Mouse (Mus musculus) right cerebral cortex, postnatal 25 days (tissue): ENCODE measurements at regions not wholly inside any gene's neighbourhood (a gene's known extent, or its start where the extent isn't known, plus 50 kb on each side); places are given as distances from the start of the nearest gene placed in this dataset.

Experiments used
- DNase-seq: peaks from one replicate; pipeline ENCODE4 v3.0.0; 2022

DNA sequence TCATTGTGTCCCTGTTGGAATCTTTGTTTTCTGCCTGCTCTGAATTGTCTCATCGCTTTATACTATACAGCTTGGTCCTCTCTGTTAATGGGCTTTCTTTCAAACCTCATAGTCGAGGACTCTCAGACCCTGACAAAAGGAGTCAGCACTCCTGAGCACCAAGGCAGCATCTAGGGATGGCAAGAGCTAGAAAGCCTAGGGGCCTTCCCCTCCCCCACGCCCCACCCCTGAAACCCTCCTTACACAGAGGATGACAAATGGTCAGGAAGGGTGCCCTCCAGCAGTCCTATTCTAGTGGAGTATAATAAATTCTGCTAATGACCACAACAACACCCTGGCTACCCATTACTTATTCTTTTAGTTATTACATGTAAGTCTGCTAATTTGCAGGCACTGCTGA, 74.4 kb downstream of the Tbx19 start:
- DNase-seq, result no peak

GRCm38 (mm10) chr1:165084753-165085152, 75.8 kb downstream of the Tbx19 start:
- no peak for DNase-seq

DNA sequence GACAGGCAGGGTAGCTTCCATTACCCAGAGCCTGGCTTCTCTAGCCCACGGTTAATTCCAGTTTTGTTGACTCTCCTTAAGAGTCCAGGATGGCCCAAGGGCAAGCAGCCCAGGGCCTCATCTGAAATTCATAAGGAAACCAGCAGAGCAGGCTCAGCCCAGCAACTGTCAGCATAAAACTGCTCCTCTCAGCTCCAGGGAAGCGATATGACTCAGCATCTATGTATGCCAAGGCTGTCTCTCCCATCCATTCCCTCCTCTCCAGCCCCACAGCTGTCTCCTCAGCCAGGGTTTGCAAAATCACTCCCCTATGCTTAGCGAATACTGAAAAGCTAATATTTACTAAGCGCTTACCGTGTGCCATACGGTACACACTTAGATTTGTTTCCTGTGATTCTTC, 76.4 kb downstream of the Tbx19 start:
- DNase-seq, result peak; percentile 65

GRCm38 (mm10) chr1:165080351-165080750, 80.2 kb downstream of the Tbx19 start:
- no peak for DNase-seq

- no peak for DNase-seq
Observed at GRCm38 (mm10) chr1:165077313-165077712, 83.3 kb downstream of the Tbx19 start.

GRCm38 (mm10) chr1:165075301-165076082, 85.1 kb downstream of the Tbx19 start:
- peak; percentile 83 for DNase-seq

GRCm38 (mm10) chr1:165071831-165072491, 88.6 kb downstream of the Tbx19 start:
- peak; percentile 31 for DNase-seq

DNA sequence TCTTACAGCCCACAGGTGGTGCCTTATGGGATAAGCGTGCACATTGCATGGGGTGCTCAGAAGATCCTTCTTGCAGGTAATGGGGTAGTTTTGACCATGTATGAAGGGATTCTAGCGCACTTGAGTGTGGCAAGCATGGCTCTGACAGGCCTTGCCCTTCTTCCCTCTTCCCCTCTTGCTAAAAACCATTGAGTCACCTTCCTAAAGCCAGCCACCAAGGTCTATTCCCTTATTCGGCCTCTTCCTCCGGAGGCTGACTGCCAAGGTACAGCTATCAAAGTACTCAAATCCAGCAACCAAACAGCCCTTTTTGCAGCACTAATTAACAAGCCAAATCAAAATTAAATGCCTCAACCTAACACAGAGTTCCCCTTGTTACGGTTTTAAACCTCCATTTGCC, 95.6 kb downstream of the Tbx19 start:
- DNase-seq, result no peak

GRCm38 (mm10) chr1:165062813-165063492, 97.6 kb downstream of the Tbx19 start:
- DNase-seq, result no peak

DNA sequence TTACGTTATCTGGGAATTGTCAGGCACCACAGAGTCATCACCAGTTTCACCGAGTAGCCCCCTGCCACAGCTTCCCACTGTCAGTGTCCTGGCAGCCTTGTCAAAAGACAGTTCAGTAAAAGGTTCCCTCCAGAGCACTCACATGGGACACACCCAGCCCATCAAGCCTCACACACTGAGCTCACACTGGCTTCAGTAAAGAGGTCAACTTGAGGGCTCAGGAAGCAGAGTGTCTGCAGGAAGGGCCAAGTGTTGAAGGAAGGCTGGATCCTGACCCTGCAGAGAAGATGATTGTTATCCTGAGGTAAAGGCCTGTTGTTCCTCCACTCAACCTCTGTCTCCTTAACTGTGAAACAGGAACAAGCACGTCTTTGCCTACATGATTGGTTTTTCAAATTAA, 99.2 kb downstream of the Tbx19 start:
- DNase-seq, result no peak

DNA sequence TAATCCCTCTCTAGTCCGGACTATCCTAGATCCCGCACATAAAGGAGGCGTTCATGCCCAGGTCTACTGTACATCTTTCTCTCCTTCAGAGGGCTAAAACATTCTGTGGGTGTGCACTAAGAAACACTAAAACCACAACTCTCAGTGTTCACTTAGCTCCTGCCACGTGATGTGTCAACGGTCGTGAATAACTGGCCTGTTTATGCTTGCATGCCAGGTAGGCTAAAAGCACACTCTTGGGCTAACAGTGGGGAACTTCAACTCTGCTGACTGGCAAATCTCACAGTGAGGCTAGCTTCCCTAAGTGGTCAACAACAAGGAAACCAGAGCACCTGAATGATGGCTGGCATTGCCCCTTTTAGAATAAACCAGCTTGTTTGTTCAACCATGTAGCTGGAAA, 106.3 kb downstream of the Tbx19 start:
- no peak for DNase-seq

DNA sequence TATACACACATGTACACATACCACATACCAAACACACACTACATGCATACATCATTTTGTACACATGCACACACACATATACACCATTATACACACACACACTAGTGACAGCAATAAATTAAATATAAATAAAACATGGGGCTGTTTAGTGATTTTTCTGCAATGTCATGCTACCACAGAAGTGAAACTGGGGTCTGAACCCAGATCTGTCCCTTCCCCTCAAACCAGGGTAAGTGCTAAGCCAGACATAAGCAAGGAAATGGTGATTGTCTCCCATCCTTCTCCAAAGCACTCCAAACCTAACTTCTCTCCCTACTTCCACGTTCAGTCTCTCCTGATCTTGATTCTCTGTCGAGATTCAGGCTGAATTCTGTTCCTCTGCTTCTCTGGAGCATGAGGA, 109.3 kb downstream of the Tbx19 start:
- no peak for DNase-seq

DNA sequence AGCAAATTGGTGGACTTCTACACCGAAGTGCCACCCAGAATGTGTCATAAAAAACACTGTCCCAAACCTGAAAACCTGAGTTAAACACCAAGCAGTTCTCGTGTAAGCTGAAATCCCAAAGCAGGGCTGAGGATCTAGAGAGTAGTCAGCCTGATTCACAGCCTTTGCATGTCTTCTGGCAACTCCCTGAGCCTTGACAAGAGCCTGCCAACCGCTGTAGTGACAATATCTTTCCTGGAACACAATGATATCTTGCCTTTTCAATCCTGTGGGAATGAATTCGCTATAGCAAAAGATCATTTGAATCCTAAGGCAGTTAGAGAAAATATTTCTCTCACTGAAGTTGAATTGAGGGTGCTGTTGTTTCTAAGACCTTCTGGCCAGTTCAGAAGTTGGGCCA, 110.4 kb downstream of the Tbx19 start:
- DNase-seq, result no peak

DNA sequence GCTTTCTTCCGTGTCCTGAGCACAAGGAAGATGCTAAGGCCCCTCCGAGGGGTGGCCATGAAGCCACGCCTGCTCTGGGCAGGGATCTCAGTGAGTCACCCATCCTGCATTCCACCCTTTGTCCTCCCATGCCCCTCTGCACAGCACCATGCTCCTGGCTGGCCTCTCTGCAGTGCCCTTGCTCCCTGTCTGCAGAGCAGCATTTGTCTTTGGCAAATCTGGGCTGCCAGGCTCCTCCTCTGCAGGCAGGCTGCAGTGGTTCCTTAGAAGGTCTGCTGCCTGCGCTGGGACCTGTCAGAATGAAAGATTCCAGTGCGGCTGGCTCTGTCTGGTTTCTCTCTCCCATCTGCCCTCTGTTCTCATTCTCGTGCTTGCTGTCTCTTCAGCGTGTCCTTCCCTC, 111.3 kb upstream of the Xcl1 start:
- peak; percentile 42 for DNase-seq

- DNase-seq, result no peak
Observed at GRCm38 (mm10) chr1:165046056-165046455, 110.7 kb upstream of the Xcl1 start.

DNA sequence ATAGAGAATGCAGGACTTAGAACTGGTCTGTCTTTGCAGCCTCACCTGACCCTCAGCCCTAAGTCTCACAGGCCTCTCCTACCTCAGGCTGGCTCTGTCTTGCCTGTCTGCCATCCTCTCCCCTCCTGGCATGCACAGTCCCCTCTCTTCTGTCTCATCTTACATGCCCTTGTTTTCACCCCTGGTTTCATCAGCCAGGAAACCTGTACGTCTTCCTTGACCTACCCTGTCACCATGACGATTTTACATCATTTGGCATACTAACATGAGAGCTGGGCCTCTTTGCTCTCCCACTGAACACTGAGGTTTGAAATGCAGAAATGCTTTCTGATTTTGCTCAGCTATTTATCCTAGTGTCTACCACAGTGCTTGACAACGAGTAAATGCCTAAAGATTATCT, 108.0 kb upstream of the Xcl1 start:
- DNase-seq, result no peak

GRCm38 (mm10) chr1:165042105-165042504, 106.8 kb upstream of the Xcl1 start:
- no peak for DNase-seq

- DNase-seq, result no peak
Observed at GRCm38 (mm10) chr1:165036631-165037030, 101.3 kb upstream of the Xcl1 start.

DNA sequence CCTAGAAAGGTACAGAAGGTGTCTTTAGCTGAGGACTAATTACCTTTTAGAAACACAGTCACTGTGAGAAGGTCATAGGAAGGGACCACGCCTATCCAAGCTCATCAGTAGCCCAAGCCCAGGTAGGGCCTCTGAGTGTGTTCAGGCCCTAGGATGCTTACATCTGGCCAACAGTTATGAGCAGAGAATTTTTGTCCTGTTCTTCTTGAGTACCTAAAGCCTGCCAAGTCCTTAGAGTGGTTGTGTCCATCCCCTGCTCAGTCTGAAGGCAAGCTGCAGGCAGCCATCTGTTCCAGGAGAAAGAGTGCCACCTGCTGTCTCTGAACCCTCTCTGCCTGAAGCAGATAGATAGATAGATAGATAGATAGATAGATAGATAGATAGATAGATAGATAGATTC, 100.3 kb upstream of the Xcl1 start:
- peak; percentile 54 for DNase-seq

GRCm38 (mm10) chr1:165020960-165021563, 85.7 kb upstream of the Xcl1 start:
- DNase-seq, result no peak

DNA sequence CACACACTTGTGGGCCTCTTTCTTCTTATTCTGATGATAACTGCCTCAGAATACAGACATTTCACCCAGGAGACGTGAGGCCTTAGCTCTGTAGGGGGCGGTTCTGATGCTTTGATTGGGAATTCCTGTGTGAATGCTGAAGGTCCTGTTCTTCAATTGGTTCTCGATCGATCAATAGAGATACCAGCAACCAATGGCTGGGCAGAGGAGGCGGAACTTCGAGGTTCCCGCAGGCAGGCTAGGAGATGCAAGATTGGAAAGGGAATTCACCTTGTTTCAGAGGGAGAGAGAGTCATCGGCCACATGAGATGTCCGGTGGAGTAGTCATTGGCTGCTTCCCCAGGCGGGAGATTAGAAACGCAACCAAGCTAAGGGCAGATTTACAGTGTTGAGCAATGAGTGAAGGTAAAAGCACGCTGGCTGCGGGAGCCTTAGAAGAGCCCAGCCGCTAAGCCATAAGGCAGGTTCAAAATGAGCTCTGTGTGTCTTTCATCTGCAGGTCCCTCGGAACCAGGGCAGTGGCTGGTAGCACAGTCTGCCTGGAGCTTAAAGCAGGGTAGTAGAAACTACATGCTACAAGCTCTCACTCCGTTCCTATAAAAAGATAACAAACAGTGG, 83.5 kb upstream of the Xcl1 start:
- peak; percentile 63 for DNase-seq

DNA sequence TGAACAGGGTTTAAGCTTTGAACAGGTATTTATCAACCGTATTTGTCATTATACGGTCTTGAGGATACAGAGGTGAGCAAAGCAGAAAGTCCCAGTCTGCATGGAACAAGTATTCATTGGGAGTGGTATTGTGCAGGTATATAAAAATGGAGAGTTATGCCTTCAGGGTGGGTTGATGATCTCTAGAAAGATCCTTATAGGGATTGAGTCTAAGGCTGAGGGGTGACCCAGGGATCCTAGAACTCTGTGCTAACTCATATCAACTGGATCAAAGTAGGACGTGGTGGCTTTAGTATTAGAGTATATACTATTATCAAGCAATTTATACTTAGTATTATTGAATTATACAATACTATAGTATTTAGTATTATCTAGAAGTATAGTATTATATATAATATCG, 82.9 kb upstream of the Xcl1 start:
- DNase-seq, result no peak

- DNase-seq, result peak; percentile 4
Observed at GRCm38 (mm10) chr1:165017793-165018192, 82.5 kb upstream of the Xcl1 start.
